Mouse (Mus musculus) testis, adult 2 months (tissue): ENCODE measurements around the gene Pmepa1.

Experiments used
- CTCF ChIP-seq: fragments of 200-500 bp; IDR thresholded peaks from 2 replicates; pipeline ENCODE4 v1.5.1; 2012; ENCODE audit warnings: low read depth, mild to moderate bottlenecking, inconsistent platforms, low read length, moderate library complexity; ENCODE audit not compliant: control insufficient read depth, insufficient read depth, insufficient replicate concordance
- POLR2A ChIP-seq: fragments of 200-500 bp; IDR thresholded peaks from 2 replicates; pipeline ENCODE4 v1.6.1; 2012; ENCODE audit warnings: low read depth, mild to moderate bottlenecking, inconsistent platforms, low read length, moderate library complexity; ENCODE audit not compliant: control insufficient read depth

DNA sequence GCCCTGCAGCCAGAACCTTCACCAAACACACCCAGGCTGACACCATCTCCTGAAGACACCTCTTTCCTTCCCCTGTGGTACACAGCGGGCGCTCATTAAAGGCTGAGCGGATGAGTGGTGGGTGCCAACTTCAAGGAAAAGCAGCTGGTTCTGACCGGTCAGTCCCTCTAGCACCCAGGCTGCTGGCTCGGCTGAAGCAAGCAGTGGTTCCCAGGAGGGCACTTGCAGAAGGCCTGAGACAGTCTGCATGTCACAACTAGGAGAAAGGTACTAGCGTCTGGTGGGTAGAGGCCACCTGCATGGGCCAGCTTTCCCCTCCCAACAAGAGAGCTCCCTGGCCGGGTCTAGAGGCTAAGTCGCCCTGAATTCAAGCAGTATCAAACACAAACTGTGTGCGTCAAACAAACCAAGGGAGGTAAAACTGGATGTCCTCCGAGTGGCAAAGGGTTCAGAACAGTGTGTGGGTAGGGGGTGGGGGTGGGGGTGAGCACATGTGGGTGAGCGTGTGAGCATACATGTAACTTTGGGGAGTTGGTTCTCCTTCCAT is 3.9 kb downstream of the Pmepa1 start:
- TF ChIP-seq POLR2A (no peak), CTCF (no peak)
